Mouse (Mus musculus) left cerebral cortex, adult 11 months (tissue): Measurements from ENCODE around the gene Elf5.

Experiments
- DNase-seq: peaks from one replicate; pipeline ENCODE4 v3.0.0; 2022; ENCODE audit warnings: low spot score

The Elf5 gene

DNA sequence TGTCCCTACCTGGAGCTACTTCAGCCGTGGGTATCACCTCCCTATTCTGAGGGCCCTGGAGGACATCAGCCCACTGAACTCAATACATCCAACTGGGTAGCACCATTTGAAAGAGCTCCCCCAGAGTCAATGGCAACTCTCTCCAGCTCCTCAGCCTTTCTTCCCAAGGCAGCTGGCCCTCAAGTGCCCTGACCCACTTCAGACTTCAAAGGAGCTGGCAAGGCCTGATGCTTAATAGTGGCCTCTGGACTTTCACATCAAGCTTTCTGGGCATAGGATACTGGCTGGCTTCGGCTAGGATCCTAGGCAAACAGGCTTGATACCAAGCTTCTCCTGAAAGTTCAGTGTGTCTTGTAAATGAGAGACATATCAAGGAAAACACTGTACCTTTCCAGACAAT, 23.6 kb downstream of the Elf5 start:
- DNase-seq, result no peak

DNA sequence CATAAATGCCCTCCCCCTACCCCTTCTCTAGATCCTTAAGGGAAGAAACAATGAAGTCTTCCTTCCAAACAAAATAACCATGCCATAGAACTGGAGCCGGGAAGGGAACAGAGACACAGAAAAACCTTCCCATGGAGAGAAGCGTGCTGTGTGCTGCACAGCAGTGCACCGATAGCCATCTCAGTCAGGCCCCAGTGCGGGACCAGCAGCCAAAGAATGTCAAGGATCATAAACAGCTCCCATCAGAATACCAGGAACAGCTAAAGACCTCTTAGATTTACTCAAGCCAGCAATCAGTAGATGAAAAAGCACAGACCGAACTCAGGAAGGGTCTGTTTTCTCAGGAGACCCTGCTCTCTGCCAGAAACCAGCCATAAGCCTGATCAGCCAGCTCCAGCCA, 25.0 kb downstream of the Elf5 start:
- DNase-seq, result no peak

DNA sequence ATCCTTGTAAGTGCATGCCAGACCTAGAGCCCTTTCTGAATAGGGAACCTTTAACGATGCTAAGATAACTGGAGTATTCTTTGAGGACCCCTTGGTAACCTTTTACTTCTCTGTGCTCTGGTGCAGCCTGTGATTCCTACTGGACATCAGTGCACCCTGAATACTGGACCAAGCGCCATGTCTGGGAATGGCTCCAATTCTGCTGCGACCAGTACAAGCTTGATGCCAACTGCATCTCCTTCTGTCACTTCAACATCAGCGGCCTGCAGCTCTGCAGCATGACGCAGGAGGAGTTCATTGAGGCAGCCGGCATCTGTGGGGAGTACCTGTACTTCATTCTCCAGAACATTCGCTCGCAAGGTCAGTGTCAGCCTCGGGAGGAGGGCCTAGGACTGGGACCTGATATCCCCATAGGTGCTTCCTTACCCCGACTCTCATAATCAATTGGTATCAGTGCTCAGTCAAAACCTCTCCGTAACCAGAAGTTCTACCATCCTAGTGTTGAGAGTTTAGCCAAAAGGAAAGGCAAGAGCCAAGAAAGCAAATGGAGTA, 27.7 kb downstream of the Elf5 start:
- no peak for DNase-seq

DNA sequence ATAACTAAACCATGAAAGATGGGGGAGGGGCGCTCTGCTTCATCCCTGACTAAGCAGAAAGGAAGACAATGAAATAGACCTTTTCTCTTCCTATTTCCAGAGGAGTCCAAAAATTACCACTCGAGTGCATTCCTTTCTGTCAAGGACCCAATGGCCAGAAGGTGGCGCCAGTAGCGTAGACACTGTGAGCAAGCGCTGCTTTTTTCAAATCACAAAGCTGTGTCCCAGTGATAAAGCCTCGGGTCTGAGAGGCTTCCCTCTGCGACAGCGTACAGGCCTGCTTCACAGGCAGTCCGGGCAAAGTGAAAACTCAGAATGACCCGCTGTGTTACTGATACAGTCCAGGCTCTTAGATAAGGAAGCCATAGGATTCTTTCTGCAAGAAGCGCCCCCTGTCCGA, 28.2 kb downstream of the Elf5 start:
- peak; percentile 59 for DNase-seq

DNA sequence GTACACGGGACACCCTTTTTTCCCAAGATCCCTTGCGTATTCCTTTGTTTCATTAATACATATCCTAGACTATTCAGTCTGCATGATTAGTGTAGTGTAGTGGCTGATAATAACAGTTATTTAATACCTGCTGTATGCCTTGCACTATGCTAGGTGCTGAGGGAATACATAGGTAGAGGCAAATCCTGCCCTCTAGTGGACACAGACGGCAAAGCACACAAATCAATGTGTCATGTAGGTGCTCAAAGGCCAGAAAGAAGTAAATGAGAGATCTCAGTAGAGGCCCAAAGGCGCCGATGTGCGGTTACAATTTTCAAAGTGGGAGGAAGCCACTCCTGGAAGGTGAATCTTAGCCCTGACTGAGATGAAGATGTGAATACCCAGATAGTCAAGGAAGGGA, 34.3 kb downstream of the Elf5 start:
- no peak for DNase-seq

DNA sequence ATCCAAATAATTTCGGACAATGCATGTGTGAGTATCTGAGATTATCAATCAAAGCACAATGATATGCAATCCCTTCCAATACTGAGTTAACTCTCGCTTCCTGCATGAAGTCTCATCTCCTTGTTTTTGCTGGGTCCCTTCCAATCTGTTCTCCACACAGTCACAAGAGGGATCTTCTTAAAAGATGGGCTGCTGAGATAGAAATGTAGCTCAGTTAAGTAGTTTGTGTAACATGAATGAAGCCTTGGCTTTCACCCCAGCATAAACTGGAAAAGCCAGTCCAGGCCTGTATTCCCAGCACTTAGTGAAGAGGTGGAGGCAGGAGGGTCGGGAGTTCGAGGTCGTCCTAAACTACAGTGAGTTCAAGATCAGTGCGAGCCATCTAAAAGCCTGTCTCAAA, 34.8 kb downstream of the Elf5 start:
- DNase-seq, result no peak

DNA sequence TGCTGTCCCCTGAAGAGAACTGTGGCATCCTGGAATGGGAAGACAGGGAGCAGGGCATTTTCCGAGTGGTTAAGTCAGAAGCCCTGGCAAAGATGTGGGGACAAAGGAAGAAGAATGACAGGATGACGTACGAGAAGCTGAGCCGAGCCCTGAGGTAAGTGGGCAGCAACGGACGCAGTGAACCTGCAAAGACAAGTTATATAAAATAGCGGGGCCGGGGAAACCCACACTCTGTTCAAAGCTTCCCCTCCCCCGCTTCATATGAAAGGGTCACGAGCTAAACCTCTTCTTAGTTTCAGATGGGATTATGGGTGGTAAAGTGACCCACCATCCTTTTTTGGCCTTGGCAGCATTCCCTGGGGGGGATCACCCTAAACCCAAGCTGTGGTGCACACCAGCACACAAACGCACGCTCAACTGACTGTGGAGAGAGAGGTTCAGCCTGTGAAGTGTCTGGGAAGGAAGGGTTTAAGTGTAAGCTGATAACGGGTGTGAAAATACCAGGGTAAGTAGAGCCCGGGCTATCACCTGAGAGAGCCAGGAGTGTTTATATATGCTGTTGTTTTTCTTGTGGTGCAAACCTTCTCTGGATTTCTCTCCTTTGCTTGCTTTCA, 37.6 kb downstream of the Elf5 start:
- no peak for DNase-seq

DNA sequence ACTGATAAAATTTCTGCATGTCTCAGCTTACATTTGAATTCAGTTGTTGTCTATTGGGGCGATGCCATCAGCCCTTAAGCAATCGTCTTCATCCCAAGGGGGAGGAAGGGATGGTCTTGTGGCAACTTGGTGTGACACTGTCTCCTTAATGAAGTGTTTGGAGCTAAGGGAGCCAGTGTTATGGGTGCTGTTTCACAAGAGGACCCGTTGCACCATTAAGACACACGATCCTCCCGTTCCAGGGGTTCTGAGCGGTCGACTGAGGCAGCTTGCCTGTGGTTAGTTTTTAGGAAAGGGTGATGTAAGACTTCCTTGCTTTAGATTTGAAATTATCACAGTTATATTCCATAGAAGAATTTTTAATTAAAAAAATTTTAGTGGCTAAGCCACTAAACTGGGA, 38.3 kb downstream of the Elf5 start:
- DNase-seq, result no peak

DNA sequence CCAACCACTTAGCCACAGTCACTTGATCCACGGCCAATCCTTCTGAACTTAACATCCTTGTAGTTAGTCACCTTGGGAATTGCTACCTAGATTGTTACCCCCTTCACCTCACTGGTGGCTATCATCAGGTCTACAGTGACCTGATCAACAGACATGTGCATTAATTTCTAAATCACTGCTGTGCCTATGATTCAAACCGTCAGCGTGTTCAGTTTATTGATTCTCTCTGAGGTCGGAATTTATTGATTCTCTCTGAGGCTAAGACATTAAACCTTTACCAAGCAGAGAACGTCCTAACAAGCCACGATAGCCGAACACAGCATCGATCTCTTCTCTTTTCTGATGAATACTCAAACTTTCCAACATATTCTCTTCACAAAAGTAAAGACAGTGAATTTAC, 38.8 kb downstream of the Elf5 start:
- DNase-seq, result no peak

DNA sequence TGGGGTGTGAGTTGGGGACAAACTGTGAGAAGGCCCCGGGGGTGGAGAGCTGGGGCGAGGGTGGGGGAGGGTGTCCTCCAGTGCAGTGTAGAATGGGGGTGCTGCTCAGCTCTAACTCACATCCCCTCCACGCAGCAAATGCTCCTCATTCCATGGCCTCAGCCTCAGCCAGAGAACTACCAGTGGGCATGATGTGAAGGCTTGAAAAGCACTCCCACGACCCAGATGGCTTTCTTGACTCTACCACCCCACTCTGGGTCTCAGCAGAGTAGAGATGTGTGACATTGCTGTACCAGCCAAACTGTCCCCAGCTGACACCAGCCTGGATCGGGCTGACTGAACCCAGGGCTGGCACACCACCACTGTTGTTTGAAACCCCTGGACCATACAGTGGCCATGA, 41.1 kb downstream of the Elf5 start:
- DNase-seq, result no peak

DNA sequence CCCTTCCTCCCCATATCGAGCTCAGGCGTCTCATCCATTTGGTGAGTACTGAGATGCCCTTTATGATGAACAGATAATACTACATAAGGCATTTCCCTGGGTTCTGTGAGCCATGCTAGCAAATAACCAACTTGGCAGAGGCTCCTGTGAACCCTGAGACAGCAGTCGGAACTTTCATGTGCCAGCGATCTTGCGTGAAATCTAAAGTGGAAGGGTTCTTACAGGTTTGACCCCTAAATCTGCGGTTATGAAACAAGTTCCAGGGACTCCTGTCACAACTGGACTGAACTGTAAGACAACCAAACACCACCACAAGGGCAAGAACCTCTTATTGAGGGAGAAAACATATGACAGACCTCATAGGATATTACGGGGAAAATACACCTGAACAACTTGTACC, 44.3 kb downstream of the Elf5 start:
- DNase-seq, result no peak

DNA sequence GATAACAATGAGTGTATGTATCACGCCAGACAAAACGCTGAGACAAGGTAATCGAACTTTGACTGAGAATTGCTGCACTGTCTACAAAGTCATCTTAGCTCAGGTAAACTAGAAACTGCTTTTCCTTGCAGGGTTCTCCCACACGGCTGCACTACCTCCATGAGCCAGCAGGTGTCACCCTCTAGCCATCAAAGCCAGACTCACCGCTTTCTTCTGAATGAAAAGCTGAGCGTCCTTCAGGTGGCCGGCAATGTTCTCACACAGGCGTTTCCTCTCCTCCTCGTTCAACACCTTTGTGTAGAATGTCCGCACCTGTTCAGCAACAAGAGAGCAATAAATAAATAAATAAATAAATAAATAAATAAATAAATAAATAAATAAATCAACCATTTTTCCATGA, 45.2 kb downstream of the Elf5 start:
- DNase-seq, result peak; percentile 72

DNA sequence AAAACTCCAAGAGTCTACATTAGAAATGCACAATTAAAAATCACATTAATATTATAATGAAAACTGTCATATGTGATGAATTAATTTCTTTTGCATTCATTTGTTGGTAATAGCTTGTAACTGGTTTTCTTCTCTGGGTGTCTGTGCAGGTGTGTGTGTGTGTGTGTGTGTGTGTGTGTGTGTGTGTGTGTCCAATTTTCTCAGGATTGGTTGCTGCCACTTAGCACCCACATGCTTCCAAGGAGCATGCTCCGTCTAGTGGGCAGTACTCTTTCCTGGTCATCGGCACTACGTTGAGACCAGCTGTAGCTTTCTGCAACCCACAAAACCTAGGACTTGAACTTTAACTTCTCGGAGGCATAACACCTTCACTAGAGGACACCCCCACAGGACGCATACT, 45.6 kb downstream of the Elf5 start:
- no peak for DNase-seq

DNA sequence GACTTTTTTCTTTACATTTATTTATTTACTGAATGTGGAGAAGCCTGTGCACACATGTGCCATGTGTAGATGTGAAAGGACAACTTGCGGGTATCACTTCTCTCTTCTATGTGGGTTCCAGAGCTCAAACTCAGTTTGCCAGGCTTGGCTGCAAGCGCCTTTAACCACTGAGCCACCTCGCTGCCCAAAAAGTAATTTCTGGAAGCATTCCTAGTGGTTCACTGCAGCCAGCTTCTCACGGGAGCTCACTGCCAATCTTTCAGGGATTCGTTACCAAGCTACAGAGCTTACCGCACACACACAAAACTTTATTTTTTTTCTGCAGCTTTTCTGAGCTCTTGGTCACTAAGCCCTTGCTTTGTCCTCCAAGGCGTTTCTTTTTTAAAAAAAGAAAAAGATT, 46.1 kb downstream of the Elf5 start:
- no peak for DNase-seq

DNA sequence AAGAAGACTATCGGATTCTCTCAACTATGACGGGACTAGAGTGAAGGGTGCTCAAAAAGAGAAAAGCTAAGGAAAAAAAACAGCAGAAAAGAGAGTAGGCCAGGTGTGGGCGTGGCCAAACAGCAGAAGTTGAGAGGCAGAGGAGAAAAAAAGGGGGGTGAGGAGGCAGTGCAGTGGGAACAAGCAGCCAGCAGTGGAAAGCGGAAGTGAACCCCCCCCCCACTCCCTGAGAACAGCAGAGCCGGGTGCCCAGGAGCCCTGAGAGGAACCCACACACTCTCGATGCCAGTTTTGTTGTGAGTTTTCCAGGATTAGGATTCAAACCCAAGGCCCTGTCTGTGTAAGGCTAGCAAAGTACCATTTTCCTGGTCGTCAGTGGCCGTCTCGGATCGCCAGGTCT, 47.6 kb downstream of the Elf5 start:
- no peak for DNase-seq

DNA sequence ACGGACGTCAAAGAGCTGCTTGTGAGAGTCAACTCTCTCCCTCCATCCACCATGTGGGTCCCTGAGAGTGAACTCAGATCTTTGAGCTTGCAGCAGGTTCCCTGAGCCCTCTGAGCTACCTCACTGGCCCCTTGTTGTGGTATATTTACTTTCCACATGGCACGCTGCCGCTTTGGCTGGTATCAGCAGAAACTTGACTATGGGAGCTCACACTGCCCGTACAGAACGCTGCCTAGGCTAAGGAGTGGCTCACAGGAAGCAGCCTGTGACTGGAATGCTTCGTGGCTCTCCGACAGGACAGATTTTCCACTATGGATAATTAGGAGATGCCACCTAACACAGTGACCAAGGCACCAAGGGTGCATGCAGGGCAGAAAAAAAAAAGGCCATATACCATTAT, 49.7 kb downstream of the Elf5 start:
- DNase-seq, result no peak

DNA sequence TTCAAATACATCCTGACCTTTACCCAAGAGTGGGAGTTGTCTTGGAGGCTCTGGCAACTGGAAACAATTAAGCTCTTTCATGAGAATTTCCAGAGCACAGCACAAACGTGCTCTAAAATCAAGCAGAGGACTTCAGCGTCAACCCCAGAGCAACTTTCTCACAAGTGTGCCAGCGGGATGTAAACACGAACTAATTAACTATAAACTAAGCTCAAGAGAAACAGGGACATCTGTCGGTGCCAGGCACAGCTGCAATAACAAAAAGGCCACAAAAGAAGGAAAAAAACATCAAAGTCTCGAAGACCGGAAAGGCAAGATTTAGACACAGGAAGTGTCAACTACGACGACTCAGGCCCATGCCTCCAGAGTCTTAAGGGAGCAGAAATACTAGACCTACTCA, 50.3 kb downstream of the Elf5 start:
- no peak for DNase-seq

DNA sequence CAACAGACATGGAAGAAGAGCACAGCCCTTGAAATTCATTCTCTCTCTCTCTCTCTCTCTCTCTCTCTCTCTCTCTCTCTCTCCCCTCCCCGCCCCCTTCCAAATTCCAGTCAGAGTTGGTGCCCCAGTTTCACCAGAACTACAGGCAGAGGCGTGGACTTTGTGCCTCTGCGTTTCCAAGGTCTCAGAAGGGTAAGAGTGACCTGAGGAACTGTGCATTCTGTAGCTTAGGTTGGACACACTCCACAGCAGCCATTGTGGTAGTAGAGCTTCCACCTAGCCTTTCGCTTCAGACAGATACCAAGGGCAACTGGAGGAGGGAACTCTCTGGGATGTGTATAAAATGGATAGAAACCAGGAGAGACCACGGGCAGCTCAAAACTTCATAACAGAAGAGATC, 51.3 kb downstream of the Elf5 start:
- DNase-seq, result no peak

DNA sequence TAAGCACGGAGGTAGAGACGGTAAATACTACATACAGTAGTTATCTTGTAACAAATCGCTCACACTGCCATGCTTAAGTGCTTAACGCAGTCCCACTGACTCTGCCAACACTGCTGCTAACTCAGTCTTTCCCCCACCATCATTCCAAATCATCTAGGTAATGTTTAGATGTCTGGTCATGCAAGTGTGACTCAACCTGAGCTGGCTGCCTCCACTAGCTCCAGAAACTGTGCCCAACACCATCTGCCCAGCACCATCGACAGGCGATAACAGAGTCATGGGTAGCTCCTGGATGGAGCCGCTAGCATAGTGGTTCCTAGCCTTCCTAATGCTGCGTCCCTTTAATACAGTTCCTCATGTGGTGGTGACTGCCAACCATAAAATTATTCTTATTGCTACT, 53.0 kb downstream of the Elf5 start:
- DNase-seq, result no peak

DNA sequence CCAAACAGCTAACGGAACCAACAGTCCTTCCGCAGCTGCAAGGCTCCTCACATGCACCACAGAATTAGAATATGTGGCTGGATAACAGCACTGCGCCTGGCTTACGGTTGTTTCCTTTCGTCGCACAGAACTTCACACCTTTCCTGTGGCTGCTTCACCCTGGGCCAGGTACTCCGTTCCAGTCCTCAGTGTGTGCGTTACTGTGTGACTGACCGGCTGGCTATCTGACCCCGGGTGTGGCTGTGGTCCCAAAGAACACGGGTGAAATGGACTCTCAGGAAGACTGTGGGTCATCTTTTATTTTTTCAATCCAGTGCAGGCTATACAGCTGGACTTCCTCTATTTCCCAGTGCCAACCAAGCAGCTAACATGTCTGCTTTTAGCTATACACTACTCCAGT, 53.9 kb downstream of the Elf5 start:
- DNase-seq, result no peak

DNA sequence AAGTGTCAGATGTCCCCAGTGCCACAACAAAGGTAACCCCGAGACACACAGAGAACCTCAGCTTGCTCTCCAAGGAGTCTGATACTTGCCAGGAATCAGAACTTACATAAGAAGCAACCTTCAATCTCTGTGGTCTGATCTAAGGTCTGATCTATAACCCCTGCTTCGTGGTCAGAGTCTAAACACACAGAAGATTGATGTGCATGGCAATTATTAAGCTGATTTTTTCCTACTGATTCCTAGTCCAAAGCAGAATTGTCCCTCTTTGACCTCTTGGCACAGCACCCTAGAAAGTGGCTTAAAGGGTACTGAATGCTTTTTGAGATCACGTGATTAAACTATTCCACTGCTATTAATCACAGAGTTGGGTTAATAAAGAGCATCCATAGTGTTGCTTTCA, 54.8 kb downstream of the Elf5 start:
- DNase-seq, result no peak

DNA sequence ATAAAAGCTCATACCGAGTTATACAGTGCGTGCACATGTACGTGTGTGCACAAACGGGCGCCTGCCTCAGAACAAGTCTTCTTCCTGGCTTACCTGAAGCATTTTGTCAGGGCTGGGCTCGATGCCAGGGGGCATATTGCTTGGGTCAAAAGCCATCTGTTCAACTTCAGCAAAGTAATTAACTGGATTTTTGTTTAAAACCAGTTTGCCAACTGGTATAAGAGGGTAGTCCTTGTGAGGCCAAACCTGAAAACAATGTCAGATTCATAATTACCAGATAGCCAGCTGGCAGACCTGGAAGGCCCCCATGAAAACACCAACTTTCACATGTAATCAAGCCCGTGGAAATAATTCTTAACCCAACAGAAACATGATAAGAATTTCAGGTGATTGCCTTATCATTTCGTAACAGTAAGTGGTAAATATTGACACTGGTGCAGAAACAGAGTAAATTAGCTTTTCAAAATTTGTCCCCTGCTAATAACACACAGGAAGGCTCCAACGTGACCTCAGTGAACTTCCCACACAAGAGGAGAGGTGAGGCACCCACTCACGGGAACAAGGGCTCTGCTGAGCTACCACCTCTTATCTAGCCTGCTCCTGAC, 55.6 kb downstream of the Elf5 start:
- DNase-seq, result no peak

DNA sequence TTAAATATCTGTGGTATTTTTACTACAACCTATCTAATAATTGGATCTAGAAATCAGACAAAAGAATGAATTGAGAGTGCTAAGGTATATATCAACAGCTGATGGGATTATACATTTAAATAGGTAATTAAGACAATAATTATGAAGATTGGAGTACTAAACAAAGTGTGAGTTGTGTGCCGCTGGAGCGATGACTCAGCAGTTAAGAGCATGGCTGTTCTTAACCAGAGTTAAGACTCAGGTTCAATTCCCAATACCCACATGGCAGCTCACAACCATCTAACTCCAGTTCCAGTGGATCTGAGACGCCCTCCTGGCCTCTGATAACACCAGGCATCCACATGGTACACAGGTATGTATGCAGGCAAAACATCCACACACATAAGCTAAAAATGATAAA, 61.9 kb downstream of the Elf5 start:
- no peak for DNase-seq

DNA sequence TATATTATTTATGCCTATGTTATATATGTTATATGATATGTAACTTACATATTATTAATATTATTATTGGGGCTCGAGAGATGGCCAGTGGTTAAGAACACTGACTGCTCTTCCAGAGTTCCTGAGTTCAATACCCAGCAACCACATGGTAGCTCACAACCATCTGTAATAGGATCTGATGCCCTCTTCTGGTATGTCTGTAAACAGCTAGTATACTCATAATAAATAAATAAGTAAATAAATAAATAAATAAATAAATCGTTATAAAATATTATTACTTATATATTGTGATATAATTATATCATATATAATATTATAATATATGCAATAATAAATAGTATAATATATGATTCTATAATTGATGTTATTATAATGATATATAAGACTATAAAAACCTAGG, 64.7 kb downstream of the Elf5 start:
- no peak for DNase-seq
